Mouse (Mus musculus) thymus, adult 18-20 months (tissue): ENCODE measurements around the gene Nr1h2.

Experiments used
- DNase-seq, 2 experiments: peaks; one replicate each; pipeline ENCODE4 v3.0.0; 2022; ENCODE audit warnings: mixed read lengths in 2 of 2

Gene Nr1h2

DNA sequence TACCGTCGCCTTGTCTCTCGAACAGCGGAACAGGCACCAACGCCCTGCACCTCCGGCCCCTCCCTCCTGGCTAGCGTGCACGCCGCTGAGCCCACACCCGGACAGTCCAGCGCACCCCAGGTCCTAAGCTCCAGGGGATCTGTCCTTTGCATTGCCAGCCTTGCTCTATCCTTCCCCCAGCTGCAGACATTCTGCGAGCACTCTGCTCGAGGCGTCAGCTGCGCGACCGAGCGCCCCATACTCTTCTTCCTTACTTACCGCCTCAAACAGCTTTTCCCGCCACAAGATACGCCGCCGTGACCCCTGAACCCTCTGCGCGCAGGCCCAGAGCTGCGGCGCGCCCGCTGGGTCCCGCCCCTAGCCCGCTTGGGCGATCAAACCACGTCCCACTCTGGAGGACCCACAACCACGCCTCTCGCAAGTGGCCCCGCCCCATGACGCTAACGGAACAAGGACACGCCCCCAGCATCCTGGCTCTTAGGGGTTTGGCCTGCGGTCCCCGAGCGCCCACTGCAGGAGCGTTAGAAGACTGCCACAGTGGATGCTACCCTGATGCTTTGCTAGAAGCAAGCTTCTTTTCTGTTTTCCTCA is 5.2 kb downstream of the Nr1h2 start, which contains the start of gene Pold1:
Gene Pold1 (minus strand): TSS at position 353 of the 591 bp plus-strand sequence.
- DNase-seq = peak; percentile 99

DNA sequence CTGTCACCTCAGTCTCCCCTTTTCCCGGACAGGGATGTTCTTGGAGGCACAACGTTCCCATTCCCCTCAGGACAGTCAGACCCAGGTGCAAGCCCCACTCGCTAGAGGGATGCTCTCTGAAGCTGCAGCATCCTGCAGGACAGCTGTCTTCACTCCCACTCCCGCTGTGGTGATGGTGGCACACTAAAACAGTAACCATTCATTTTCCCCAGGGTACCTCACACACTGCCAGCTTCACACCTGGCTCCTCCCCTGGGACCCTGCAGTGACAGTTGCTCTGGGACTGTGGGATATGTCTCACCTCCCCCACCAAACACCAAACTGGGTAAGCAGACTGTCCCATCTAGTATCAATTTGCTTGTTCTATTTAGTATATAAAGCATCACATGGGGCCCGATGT is 6.0 kb downstream of the Nr1h2 start:
- DNase-seq = no peak

DNA sequence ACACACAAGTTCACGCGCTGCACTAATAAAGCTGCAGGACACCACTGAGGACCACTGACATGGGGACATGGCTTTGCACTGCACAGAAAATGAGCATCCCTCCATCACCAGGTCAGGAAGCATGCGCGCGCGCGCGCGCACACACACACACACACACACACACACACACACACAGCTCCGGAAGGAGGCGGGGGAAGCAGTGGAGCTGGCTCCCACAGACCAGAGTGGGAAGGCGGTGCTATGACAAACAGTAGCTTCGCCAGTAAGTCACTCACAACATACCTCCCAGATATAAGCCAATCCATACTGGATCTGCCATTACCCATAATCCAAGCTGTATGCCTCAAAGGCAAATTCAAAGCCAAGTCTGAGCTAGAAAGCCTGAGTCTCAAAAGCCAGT is 6.7 kb downstream of the Nr1h2 start:
- DNase-seq = no peak

DNA sequence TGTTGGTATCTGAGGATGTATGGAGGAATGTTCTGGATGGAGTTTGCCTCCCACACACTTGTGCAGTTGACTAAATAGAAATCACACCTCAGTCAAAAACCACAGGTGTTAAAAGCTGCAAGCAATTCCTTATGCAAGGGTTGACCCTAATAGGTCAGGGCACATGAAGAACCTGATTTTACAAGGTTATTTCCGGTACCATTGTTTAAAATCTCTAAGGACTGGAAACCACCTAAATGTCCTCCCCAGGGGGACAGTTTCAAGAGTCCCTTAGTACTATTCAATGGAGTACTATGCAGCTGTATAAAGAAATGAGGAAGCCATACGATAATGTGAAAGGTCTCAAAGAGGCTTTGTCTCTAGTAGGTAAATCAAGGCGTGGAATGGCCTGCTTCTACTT is 7.5 kb downstream of the Nr1h2 start:
- DNase-seq = no peak

- no peak for DNase-seq
Observed at GRCm38 (mm10) chr7:44543071-44543470, 10.7 kb downstream of the Nr1h2 start.

GRCm38 (mm10) chr7:44542555-44542954 is 11.2 kb downstream of the Nr1h2 start:
- no peak for DNase-seq

GRCm38 (mm10) chr7:44538756-44539624 is 14.8 kb downstream of the Nr1h2 start:
- DNase-seq = no peak

DNA sequence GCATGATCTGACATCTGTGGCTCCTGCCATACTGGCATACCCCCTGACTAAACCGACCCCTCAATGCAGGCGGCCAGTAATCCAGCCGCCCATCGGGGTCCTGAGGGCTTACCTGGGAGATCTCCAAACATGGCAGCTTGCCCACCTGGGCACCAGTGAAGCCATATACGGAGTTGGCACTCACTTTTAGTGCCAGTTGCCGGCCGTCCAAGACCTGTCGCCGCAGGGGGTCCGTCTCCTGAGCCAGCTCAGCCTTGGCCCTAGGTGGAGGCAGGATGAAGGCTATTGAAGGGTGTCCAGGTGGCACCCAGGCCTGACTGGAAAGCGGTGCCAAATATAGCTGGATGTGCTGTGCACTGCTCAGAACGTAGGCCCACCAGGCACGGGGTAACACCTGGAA is 16.3 kb downstream of the Nr1h2 start:
- DNase-seq = no peak

- no peak for DNase-seq
Observed at GRCm38 (mm10) chr7:44537009-44537408, 16.7 kb downstream of the Nr1h2 start.

DNA sequence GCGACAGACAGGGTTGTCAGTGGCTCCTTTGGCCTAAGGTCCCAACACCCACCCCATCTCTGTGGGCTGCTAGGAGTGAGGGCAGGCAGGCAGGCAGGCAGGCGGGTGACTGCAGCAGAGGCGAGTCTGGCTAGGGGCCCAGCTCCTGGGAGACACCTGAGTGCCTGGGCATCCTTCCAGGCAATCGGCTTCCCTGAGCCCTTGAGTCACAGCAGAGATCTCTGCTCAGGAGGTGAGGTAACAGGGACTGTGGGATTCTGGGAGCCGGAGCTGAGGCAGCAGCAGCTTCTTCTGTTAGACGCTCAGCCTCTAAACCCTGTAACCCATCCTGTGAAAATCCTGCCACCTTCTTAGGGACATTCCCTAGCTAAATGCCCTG is 17.2 kb downstream of the Nr1h2 start:
- DNase-seq = no peak

DNA sequence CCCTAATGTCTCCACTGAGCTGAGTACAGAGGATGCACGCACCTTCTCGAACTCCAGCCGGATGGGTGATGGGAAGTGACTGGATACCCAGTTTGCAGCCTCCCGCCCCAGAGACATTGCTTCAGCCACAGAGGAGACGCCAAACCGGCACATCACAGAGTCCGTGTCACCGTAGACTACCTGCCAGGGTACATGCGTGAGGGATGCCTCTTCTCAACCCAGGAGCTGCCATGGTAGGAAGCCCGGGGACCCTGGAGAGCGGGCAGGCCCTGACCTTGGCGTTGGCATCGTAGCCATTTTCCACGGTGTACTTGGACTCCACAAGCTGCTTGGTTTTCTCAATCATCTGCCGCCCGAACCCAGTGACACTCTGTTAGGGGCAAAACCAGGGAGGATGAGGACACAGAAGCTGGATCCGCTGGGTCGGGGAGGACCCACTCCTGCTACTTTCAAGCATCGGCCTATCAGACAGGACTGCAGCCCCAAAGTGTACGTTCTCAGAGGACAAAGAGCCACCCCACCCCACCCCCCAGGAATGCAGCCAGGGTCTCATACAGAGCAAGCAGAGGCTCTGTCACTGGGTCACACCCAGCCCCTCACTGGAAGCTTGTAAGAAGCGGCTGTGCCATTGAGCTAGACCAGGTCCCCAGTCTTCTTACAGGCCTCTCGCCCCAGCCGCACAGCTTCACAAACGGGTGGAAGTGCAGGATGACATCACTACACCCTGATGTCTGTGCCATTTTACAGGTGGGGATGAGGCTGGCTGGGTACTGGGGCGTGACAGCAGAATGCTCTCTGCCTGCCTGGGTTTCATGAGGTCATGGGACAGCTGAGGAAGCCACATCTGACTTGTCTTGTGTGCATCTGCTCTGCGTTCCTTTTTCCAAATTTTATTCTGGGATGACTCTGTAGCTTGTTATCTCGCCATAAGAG is 17.8 kb downstream of the Nr1h2 start:
- no peak for DNase-seq

GRCm38 (mm10) chr7:44534656-44535441 is 18.9 kb downstream of the Nr1h2 start:
- DNase-seq = no peak

GRCm38 (mm10) chr7:44534242-44534641 is 19.5 kb downstream of the Nr1h2 start:
- no peak for DNase-seq

DNA sequence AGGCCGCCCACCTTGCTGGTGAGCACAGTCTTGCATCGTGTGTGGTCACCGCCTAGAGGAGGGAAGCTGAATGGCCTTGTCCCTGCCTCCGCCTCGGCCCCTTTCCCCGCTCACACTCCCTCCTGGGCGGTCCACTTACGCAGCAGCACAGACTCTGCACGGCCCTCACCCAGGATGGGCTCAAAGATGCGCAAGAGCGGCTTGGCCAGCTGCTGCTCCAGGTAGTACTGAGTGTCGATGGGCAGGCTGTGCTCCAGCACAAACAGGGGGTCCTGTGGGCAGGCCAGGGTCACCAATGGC is 20.1 kb downstream of the Nr1h2 start:
- DNase-seq = no peak

DNA sequence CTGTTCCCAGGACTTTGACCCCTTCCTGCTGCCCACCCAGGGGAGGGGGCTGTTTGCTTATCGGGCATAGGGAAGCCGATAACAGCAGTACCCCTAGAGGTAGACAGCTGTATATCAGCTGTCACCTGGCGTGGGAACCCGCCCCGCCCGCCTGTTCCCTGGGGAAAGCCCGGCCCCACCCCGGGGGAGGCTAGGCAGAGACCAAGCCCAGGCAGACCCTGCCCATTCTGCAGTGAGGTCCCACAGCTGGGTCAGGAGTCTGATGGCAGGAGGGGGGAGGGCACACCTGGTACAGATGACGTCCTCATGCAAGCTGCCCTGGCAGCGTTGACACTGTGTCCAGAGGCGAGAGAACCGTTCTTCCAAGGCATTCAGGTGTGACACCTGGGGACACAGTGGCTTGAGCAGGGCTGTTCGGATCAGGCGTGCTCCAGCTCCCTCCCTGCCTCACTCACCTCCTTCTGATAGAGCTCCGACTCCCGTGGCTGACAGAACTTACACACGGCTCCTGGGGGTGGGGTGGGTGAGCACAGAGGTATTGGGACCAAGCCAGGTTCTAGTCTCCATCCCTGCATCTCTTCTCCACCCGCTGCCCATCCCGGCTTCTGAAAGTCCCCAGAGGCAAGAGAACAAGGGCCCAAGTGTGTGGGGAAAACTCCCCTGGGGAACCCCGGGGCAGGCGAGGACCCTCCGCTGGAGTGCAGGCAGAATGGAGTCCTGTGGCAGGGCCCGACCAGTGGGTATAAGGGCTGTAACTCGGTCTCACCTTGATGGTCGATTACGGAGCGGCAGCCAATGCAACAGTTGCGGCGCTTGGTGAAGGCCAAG is 20.6 kb downstream of the Nr1h2 start:
- DNase-seq = no peak

GRCm38 (mm10) chr7:44531946-44532732 is 21.6 kb downstream of the Nr1h2 start, which contains the start of gene Spib:
TSS of gene Spib (minus strand) at chr7:44532071.
- no peak for DNase-seq

- no peak for DNase-seq
Observed at GRCm38 (mm10) chr7:44531207-44531606, 22.5 kb downstream of the Nr1h2 start.

DNA sequence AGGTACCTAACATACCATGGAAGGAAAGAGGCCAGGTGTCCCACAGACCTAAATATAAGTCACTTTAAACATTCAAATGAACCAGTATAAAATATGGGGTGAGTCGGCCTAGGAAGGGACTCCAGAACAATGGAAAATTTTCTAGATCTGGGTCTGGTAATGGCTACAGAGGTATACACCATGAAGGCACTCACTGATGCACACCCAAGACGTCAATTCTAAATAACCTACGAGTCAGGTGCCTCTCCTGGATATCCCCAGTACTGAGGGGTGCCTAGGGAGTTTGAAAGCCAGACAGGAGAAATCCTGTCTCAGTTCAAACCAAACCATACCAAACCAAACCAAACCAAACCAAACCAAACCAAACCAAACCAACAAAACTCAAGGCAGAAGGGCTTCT is 23.2 kb downstream of the Nr1h2 start:
- DNase-seq = no peak

DNA sequence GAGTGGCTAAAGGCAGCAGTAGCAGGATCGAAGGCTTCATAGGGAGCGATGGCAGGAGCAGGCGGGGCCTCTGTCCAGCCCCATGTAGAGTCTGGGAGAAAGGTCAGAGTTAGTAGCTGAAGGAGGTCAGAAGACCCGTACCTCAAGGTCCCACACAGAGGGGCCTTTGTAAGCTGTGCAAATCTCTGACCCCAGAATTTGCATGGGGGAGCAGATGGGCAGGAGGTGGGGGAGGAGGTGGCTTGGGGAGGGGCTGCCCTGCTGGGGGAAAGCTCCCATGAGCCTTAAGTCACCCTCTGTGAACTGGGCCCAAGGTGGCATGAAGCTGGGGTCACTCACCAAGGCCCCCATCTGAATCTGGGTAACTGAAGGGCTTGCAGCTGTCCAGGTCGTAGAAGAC is 24.2 kb downstream of the Nr1h2 start:
- DNase-seq = no peak

- DNase-seq = peak; percentile 75 to 78
Observed at GRCm38 (mm10) chr7:44527483-44528398, 26.0 kb downstream of the Nr1h2 start.
